Mouse (Mus musculus) frontal cortex, postnatal 36 days (tissue): ENCODE measurements around the gene Atp5d.

ENCODE experiments used
- DNase-seq, 2 experiments: peaks; one replicate each; pipeline ENCODE4 v3.0.0; 2022; ENCODE audit warnings: low spot score in 2 of 2

Gene Atp5d

DNA sequence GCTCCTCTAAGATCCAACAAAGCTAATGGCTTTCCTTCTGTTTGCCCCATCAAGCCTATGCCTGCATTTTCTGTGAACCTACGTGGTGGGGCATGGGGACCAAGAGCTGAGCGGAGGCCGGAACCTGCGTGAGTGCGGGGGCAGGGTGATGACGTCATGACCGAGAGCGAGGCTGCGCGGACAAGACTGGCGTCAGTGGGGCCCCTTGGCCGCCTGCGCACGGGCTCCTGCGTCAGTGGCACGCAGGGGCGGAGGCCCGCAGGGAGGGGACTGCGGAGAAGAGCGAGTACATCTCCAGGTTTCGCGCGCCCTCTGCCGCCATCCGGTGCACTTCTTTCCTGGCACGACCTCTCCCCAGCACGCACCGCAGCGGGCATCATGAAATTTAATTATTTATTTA, 2.8 kb downstream of the Atp5d start:
- DNase-seq: peak; percentile 97

DNA sequence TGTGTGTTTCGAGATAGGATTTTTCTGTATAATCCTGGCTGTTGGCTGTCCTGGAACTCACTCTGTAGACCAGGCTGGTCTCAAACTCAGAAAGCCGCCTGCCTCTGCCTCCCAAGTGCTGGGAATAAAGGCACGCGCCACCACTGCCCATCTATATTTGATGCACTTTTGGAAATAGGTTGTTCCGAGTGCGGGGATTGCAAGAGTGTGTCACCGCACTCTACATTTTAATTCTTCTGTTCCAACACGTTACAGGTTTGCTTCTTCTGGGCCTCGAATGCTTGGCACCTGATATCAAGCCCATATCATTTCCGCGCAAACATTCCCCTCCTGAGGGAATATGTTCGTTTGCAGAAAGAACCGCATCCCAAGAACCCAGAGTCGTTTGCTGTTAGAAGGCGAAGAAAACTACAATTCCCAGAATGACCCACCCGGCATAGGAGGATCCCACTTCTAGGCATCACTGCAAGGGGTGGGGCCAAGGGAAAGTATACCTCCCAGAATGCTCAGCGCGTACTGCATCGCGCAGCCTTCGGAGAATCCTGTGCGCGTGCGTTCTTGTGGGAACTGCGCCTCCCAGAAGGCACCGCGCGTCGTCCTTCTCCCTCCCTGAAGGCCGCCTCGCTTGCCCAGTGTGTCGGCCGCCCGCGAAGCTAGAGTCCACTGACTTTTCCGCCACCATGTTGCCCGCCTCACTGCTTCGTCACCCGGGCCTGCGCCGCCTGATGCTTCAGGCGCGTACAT, 3.5 kb downstream of the Atp5d start:
- peak; percentile 91 to 96 for DNase-seq

DNA sequence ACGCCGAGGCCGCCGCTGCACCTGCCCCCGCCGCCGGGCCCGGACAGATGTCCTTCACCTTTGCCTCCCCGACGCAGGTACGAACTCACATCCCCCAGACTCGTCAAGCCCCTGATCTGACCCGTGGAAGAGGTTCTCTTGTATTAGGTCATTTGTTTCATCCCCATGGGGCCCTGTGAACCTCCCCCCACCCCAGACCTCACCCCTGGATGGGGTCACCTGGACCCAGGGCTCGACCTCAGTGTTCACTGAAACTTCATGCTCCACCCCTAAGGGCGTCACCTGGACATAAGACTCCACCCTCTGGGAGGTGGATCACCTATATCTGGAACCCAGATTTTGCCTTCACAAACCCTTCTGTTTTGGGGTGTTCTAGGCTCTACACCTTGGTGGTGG, 4.1 kb downstream of the Atp5d start:
- no peak for DNase-seq

DNA sequence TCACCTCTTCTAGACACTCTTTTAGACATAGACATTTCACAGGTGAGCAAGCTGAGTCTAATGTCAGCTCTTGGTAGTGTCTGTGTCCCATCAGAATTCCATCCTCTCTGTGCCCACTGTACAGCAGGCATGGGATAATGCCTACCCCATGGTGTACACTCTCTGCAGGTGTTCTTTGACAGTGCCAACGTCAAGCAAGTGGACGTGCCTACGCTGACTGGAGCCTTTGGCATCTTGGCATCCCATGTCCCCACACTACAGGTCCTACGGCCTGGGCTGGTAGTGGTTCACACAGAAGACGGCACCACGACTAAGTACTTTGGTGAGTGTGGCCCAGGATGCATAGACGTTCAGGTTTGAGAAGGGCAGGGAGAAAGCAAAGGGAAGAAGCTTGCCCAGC, 5.2 kb downstream of the Atp5d start:
- no peak for DNase-seq

DNA sequence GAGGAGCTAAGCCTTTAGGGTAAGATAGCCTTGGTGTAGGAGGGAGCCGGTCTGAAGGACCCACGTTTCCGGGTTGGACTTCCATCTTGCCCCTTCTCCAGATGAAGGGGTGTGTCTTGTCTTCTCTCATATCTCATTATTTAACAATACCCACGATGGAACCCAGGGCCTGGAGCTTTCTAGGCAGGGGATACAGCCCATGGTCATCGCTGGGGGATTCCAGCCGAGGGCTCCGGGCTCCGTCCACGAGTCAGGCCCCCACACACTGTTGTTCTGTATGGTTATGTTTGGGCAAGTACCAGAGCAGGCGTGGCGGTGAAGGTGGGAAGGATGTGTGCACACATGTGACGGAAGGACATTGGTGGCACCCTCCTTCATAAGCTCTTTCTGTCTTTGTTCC, 5.7 kb downstream of the Atp5d start:
- DNase-seq: no peak

DNA sequence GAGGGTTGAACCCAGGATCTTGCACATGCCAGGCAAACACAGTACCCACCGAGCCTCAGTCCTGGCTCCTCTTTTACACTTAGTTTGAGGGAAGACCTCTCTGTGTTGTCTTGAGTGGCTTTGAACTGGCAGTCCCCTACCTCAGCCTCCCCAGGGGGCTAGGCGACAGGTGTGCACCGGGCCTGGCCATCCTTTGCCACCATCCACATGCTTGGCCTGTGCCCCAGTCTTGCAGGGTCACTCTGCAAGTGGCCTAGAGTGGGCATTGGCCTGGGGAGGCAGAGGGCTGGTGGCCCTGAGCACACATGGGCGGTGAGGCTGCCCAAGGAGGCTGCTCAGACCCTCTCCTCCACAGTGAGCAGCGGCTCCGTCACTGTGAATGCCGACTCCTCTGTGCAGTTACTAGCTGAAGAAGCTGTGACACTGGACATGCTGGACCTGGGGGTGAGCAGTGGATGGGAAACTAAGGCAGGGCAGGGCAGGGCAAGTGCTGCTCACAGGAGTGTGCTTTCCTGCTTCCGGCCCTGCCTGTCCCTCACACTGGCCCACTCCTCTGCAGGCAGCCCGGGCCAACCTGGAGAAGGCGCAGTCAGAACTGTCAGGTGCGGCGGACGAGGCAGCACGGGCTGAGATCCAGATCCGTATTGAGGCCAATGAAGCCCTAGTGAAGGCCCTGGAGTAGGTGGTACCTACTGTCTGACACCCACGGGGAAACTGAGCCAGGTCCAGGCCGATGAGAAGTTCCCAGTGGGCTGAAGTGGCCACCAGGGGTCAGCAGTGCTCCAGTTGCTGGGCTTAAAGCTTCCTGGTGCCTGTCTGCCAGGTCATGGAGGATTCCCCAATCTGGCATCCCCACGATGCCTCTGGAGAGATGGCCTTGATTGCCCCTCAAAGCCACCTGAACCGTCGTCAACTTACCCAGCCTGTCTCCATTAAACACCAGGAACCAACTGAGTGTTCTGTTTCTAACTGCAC, 6.7 kb downstream of the Atp5d start:
- peak in 1 of 2 experiments; percentile 77 for DNase-seq

DNA sequence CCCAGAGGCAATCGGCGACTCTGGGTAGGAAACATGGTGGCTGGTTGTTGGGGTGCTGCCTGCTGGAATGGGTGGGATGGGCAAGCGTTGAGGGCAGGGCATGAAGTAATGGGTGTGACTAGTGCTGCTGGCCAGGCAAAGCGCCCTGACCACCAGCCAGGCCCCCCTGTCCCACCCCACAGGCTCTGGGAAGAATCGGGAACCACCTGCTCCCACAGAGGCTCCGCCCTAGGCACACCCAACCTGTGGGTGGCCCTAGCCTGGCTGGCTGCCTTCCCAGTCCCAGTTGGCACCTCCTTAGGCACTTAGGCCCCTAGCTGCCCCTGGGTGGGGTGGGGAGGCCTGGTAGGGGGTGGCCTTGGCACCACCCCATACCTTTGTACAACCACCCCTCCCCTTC, 7.5 kb downstream of the Atp5d start:
- peak in 1 of 2 experiments; percentile 46 for DNase-seq

DNA sequence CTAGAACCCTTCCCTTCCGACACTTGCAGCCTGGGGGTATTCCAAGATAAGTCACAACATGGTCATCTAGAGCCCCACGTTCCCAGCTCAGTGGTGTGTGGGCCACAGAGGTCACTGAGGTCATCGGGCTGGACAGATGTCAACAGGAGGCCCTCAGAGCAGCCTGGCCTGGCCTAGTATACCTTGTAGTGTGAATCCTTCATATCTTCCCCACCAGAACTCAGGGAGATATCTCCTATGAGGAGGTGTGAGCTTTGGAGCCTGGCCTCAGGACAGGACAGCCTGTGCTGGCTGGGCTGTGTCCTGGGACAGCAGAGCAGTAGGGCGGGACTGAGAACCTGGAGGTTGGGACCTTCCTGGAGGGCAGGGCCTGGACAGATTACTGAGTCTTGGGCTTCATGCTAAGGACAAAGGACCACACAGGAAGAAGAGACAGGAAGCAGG, 8.2 kb downstream of the Atp5d start:
- DNase-seq: no peak

DNA sequence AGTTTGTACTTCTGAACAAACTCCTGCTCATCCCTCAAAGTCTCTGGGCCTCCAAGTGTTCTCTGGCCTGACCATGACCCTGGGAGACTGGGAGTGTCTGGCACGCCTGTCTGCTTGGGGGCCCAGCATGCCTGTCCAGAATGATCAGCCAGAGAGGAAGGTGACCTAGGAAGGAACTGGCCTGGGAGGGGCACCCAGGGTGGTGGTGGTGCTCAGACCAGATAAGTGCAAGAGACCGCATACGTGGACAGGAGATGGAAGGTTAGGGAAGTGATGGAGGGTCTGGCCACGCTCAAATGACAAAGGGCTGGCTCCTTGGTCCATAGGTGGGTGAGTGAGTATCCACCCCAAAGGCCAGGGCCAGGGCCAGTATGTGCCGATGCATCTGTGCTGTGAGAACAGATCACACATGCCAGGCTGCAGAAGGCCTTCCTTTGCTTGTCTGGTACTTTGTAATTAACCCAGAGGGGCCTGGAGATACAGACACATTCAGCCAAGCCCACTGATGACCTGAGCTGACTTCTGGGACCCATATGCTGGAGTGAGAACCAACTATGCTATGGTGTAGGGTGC, 8.8 kb downstream of the Atp5d start:
- DNase-seq: peak in 1 of 2 experiments; percentile 27

DNA sequence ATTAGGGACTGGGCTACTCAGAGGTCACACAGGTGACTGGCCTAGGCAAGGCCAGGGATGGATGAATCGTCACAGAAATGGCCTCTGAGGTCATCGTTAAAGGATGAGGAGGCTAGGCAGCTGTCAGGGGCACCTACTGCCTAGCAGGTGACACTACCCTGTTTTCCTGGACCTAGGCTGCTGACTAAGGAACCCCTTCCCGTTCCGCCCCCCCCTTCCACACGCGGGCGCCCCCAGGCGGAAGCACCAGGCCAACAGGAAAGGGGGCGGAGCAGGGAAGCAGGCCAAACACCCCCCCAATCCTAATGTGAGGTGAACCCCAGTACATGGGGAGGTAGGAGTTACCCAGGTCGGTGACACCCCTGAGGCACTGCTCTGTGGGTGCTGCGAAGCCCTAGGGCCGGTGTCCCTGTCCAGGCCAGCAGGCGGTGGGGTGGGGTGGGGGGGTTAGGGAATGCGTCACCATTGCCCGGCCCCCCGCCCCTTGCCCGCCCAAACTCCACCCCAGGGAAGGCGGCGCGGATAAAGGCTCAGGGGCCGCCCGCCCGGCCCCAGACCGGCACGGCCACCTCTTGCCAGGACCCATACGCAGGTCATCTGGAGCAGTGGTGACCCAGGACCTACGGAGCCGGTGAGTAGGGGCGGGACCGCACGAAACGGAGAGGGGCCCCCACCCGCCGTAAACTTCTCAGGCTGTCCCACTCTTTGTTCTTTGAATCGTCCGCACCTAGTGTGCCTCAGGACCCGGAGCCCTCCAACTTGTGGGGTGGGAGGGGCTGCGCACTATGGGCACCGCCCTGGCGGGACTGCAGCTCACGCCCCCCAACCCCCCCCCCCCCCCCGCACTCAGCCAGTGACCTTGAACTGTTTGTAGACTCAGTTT, 9.5 kb downstream of the Atp5d start, which contains the start of gene Midn:
TSS of gene Midn (plus strand) at position 554 of the 883 bp plus-strand sequence.
- peak in 1 of 2 experiments; percentile 74 for DNase-seq

DNA sequence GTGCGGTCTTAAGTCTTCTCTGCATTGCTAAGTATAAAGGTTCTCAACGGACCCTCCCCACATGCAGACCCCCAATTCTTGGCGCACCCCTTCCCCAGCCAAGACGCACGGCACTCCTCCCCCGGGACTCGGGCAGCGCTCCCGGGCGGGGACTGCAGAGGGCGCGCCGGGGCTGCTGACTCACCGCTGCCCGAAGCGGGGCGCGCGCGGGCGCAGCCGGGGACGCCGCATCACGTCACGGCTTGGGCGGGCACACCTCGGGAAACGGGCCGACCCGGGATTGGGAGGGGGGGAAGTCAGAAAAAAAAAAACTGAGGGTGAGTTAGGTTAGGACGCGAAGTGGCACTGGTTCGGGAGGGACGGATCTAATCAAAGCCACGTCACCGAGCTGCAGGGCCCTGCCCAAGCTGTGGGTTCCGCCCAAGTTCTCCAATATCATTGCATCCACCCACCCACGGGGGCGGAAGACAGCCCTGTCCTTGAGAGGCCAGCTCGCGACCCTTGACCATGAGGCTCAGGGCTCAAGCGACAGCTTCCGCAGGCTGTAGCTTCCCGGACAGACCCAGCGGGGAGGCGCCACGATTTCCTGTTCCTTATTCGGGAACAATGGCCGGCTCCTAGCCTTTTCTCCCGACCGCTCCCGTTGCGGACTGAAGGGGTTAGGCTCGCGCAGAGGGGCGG, 10.3 kb downstream of the Atp5d start:
- DNase-seq: peak; percentile 94 to 95

DNA sequence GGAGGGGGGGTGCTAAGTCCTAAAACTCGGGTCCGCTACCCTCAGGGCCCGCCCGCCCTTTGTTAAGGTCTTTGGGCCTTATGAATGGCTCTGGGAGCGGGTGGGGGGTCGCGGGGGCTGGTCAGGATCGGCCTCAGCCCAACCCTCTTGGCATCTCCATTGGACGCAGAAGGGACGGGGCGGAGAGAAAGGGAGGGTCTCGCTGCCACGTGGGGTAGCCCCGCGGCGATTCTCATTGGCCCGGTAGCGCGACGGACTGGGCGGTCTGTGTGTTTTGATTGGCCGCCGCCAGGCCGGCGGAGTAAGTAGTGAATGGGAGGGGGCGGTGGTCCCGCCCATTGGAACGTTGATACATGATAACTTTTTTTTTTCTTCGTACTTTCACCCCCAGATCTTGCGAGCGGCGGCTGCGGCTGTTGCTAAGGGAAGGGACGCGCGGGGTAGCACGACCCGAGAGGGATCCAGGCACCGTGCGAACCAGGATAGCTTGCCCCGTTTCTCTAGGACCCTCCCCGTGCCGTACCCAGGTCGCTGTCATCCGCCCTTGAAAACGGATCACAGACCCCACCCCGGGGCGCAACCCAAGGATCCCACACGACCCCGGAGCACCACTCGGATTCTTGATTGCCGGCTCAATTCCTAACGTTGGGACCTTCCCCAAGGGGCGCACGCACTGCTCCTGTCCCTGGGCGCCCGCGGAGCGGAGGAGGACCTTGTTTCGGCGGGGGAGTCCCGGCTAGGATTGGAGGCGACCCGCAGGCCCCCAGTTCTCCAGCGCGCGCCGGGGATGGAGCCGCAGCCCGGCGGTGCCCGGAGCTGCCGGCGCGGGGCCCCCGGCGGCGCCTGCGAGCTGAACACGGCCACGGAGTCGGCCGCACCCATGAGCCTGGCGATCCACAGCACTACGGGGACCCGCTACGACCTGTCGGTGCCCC, 11.1 kb downstream of the Atp5d start:
- DNase-seq: peak; percentile 97 to 98

DNA sequence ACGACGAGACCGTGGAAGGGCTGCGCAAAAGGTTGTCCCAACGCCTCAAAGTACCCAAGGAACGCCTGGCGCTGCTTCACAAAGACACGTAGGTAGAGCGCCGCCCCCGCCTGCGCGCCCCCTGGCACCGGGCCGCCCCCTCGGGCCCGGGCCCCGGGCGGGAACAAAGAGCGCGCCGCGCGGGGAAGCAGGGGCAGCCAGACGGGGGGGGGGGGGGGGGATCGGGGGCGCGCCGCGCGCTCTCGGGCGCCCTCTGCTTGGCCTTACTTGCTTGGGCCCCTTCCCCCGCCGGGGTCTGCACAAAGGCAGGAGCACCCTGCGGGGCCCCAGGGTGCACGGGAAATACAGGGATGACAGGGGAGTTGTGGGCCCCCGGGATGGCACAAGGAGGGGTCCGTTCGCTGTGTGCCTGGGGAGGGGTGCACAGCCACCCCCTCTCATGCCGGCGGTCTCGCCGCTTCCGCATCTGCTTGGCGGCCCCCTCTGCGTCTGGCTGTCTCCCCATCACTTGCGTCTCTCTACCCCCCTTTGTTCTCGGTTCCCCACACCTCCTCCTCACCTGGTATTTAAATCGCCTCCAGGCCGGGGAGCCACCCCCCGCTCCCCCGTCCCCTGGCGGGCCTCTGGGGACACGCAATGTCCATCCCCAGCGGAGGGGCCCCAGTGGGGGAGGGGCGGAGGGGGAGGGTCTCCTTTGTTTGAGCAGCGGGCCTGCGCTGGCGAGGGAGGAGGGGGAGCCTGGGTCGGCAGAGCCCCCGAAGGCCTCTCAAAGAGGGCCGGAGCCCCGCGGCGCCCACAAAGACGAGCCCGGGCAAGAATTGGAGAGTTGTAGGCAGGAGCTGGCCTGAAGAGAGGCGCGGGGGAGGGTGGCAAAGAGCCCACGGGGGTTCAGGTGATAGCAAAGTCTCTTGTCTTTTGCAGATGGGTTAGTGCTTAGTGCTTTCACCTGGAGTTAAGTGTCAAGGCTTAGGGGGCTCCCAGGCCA, 12.1 kb downstream of the Atp5d start:
- peak in 1 of 2 experiments; percentile 44 for DNase-seq

DNA sequence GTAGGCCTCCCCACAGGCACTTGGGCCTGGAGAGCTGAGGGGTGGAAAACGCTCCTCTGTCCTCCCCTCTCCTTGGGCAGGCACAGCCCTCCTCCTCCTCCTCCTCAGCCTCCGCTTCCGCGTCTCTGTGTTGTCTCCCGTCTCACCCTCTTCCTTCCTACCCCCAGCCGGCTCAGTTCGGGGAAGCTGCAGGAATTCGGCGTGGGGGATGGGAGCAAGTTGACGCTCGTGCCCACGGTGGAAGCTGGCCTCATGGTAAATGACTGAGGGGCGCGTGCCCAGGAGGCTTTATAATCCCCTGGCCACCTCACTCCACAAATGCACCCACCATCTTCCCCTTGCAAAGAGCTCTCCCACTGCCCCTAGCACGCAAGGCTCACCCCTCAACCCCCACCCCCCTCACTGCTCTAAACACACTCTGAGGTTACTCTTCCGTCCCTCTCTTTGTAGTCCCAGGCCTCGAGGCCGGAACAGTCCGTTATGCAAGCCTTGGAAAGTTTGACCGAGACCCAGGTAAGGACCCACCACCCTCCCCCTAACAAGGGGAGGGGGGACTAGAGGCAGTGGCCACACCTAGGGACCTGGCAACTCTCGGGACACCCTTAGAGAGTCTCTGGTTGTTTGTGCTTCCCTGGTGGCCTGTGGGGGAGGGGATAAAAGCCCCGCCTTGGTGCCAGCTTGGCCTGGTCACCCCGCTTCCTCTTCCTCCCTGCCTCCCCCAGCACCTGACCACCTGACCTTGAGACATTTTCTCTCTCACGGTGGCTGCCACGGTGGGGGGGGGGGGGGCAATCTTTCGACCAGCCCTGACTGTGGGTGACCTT, 13.0 kb downstream of the Atp5d start:
- DNase-seq: peak in 1 of 2 experiments; percentile 69

DNA sequence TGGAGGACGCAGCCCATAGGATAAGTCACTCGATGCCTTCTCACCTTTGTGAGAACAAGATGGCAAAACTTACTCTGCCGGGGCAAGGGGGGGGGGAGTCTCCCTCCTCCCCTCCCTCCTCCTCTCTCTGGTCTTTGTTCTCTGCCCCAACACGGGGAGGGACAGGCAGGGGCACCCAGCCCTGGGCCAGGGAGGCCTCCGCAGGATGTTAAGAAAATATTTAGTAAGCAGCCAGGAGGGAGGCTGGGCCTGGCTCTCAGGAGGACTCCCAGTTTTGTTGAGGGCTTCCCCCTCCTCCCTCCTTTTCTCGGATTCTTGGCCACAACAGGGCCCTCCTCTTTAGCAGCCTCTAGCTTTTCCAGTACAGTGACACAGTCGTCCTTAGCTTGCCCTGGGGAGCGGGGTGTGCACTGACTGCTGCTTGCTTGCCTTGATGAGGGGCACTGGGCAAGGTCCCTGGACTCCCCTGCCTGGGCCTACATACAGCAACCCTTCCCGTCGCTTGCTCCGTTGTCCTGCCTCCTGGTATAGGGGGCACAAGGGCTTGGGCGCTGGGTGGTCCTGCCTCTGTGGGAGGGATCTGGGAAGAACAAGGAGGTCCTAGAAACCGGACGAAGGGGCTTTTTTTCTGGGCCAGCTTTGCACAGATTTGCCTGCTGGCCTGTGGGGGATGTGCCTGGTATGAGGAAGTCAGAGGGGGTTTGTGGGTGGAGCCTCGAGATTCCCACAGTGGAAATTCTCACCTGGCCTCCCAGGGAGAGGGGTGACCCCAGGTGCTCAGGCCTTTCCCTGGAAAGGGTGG, 13.8 kb downstream of the Atp5d start:
- peak in 1 of 2 experiments; percentile 33 for DNase-seq

DNA sequence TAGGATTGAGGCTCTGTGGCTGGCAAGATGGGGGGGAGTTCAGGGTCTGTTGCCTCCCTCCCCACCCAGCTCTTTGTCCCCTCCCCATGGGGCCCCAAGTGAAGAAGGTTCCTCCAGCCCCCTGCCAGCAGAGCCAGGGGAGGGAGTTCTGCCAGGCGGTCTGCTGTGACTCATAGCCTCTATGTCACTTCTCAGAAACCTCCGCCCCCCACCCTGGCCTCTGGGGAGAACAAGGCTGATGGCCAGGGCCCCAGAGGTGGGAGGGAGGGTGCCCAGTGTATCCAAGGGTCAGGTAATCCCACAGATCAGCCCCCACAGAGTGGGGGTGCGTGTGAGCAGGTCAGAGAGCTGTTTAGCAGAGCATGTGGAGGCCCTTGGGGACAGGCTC, 14.4 kb downstream of the Atp5d start:
- peak in 1 of 2 experiments; percentile 42 for DNase-seq
